Mouse (Mus musculus) Patski (cell line): ENCODE measurements at regions not wholly inside any gene's neighbourhood (a gene's known extent, or its start where the extent isn't known, plus 50 kb on each side); places are given as distances from the start of the nearest gene placed in this dataset.

Experiments
- ATAC-seq: fragments of 100-300 bp; one replicate; pipeline ENCODE4 v1.8.0; 2021
- CTCF ChIA-PET: fragments of 350-600 bp; sonication (Branson Sonifier 250); formaldehyde crosslinking; loops from one replicate; lab custom pipeline; 2022; ENCODE audit warnings: inconsistent platforms; lab: Charles Lee
- POLR2A ChIA-PET: fragments of 350-600 bp; sonication (Branson Sonifier 250); formaldehyde crosslinking; loops from one replicate; lab custom pipeline; 2022; ENCODE audit warnings: antibody characterized with exemption, inconsistent platforms; lab: Charles Lee
- DNase-seq: peaks from one replicate; pipeline ENCODE4 v3.0.0-alpha.2; 2011; ENCODE audit warnings: low read depth, low spot score
- H3K27me3 ChIP-seq: fragments of 371-371 bp; one replicate; pipeline ENCODE4 v1.5.1; 2021
- CTCF ChIP-seq: fragments of 100-300 bp; IDR thresholded peaks from one replicate; pipeline ENCODE4 v1.5.1; 2021
- in situ Hi-C: fragments of 300-500 bp; cut with MboI; formaldehyde crosslinking; loops from 3 replicates; pipeline ENCODE4 v1.11.1; 2018; ENCODE audit warnings: low pct_unique_long_range_greater_than_20kb, mixed read lengths

- CTCF ChIA-PET: no interaction called here
- POLR2A ChIA-PET: no interaction called here
- no peak for ATAC-seq
- in situ Hi-C loops: no loop called here
- H3K27me3 ChIP-seq: no peaks in the 10 kb centered on the region
- no peak for TF ChIP-seq CTCF
- DNase-seq: no peak
Measured at GRCm38 (mm10) chr3:150415277-150415676, 1022.4 kb upstream of the Adgrl4 start.

- H3K27me3 ChIP-seq: no peaks in the 10 kb centered on the region
- ChIA-PET CTCF (no interaction called here), POLR2A (no interaction called here)
- DNase-seq: no peak
- no peak for ATAC-seq
- in situ Hi-C loops: no loop called here
- TF ChIP-seq CTCF: no peak
Measured at GRCm38 (mm10) chr3:150416447-150416846, 1021.2 kb upstream of the Adgrl4 start.

GRCm38 (mm10) chr3:150427965-150428364, 1009.7 kb upstream of the Adgrl4 start:
- no peak for TF ChIP-seq CTCF
- ATAC-seq: no peak
- CTCF ChIA-PET: no interaction called here
- POLR2A ChIA-PET: no interaction called here
- DNase-seq: no peak
- H3K27me3 ChIP-seq: peaks cover 4% of the 10 kb centered on the region
- in situ Hi-C loops: no loop called here

GRCm38 (mm10) chr3:150431291-150431690, 1006.4 kb upstream of the Adgrl4 start:
- CTCF ChIA-PET: interaction anchor here (1.5 kb wide), 1 partner anchor 13 kb away, joined by 4 read pairs; no protein-coding TSS in a partner anchor
- POLR2A ChIA-PET: no interaction called here
- no peak for ATAC-seq
- H3K27me3 ChIP-seq: no peaks in the 10 kb centered on the region
- TF ChIP-seq CTCF: no peak
- in situ Hi-C loops: no loop called here
- no peak for DNase-seq

GRCm38 (mm10) chr3:150435199-150435598, 1002.5 kb upstream of the Adgrl4 start:
- H3K27me3 ChIP-seq: no peaks in the 10 kb centered on the region
- peak; percentile 27 for TF ChIP-seq CTCF
- ATAC-seq (no peak), DNase-seq (no peak)
- ChIA-PET POLR2A (no interaction called here), CTCF (interaction anchor here (0.7 kb wide), 1 partner anchor 38 kb away, joined by 3 read pairs; no protein-coding TSS in a partner anchor)
- in situ Hi-C loops: no loop called here

- in situ Hi-C loops: no loop called here
Measured at GRCm38 (mm10) chr3:150435818-150436607, 1001.7 kb upstream of the Adgrl4 start.

More at GRCm38 (mm10) chr3:150435818-150436607, 1001.7 kb upstream of the Adgrl4 start:
- ChIA-PET CTCF (interaction anchor here (0.7 to 1.0 kb wide), 2 partner anchors 11 to 39 kb away, joined by 3 read pairs; no protein-coding TSS in a partner anchor), POLR2A (interaction anchor here (0.6 kb wide), 1 partner anchor 444 kb away, joined by 3 read pairs; no protein-coding TSS in a partner anchor)
- ATAC-seq: no peak
- no peak for DNase-seq
- H3K27me3 ChIP-seq: no peaks in the 10 kb centered on the region
- no peak for TF ChIP-seq CTCF
